Mouse (Mus musculus) hindbrain, embryonic 13.5 days (tissue): ENCODE results near the gene Gm5039. TPM values are rescaled to one million over a fixed set of nuclear protein-coding genes. Genes with fewer than 3 reads are reported as not detected.
"Not testable (repeated sequence)": the region's sequence is repeated elsewhere in the genome, so short reads cannot be mapped to it uniquely, and the experiment has no call there.

Source experiments
- ATAC-seq: fragments of 200-750 bp; cut with Nextera tagmentation; 2 replicates; pipeline ENCODE4 v1.8.0; 2017; ENCODE audit warnings: moderate TSS enrichment; ENCODE audit not compliant: low FRiP score
- H3K27ac ChIP-seq: fragments of 300-500 bp; sonication (generic); 2 replicates; pipeline ENCODE4 v1.5.1; 2015; ENCODE audit warnings: inconsistent platforms, mild to moderate bottlenecking, moderate library complexity
- H3K27me3 ChIP-seq: fragments of 300-500 bp; sonication (generic); 2 replicates; pipeline ENCODE4 v1.6.1; 2015; ENCODE audit warnings: mild to moderate bottlenecking, inconsistent platforms
- H3K36me3 ChIP-seq: fragments of 300-500 bp; sonication (generic); 2 replicates; pipeline ENCODE4 v1.6.1; 2015; ENCODE audit warnings: mild to moderate bottlenecking, inconsistent platforms
- H3K4me1 ChIP-seq: fragments of 300-500 bp; sonication (generic); replicated peaks from 2 replicates; pipeline ENCODE4 v1.6.1; 2015; ENCODE audit warnings: inconsistent platforms
- H3K4me2 ChIP-seq: fragments of 300-500 bp; sonication (generic); 2 replicates; pipeline ENCODE4 v1.6.1; 2015; ENCODE audit warnings: inconsistent platforms, mild to moderate bottlenecking, moderate library complexity
- H3K4me3 ChIP-seq: fragments of 300-500 bp; sonication (generic); 2 replicates; pipeline ENCODE4 v1.5.1; 2015; ENCODE audit warnings: mild to moderate bottlenecking, inconsistent platforms
- H3K9ac ChIP-seq: fragments of 300-500 bp; sonication (generic); 2 replicates; pipeline ENCODE4 v1.6.1; 2015; ENCODE audit warnings: mild to moderate bottlenecking, inconsistent platforms
- H3K9me3 ChIP-seq: fragments of 300-500 bp; sonication (generic); 2 replicates; pipeline ENCODE4 v1.6.1; 2016; ENCODE audit warnings: inconsistent platforms
- WGBS: fragments of 180-500 bp; shearing (Covaris S2); methylation state at CpG from one replicate; pipeline ENCODE4 v1.1.7; 2015; 5-methylcytosine and 5-hydroxymethylcytosine counted together
- polyA plus RNA-seq: library from polyadenylated mRNA; unstranded; fragments of >200 nt; fragmentation: Nextera tagmentation; extraction: Ambion mirVana; gene quantifications from 2 replicates; pipeline ENCODE4 v1.2.1, GENCODE M21; 2015

Gene Gm5039
- polyA plus RNA-seq, 1 experiment from 2014 or later, result not detected

DNA sequence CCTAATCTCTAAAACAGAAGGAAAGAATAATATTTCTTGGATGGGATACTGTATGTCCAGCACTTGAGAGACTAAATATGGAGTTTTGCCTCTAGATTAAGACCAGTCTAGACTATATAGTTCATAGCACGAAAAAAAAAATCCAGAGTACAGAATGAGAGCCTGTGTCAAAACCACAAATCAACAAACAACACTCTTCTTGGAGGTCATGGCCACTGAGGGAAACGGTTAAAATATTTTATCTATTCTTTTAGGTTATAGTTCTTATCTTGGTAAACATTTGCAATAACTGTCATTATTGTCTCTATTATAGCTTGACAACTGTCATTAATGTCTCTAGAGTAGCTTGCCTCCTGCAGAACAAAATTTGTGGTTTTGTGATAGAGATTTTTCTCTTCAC lies 26.7 kb downstream of the Gm5039 start:
- H3K9ac ChIP-seq, H3K4me2 ChIP-seq, H3K4me1 ChIP-seq, H3K9me3 ChIP-seq, H3K27me3 ChIP-seq, H3K4me3 ChIP-seq, H3K36me3 ChIP-seq, ATAC-seq, H3K27ac ChIP-seq: not testable (repeated sequence)
- WGBS, result 84% methylated on average over 2 of the region's 2 CpGs

DNA sequence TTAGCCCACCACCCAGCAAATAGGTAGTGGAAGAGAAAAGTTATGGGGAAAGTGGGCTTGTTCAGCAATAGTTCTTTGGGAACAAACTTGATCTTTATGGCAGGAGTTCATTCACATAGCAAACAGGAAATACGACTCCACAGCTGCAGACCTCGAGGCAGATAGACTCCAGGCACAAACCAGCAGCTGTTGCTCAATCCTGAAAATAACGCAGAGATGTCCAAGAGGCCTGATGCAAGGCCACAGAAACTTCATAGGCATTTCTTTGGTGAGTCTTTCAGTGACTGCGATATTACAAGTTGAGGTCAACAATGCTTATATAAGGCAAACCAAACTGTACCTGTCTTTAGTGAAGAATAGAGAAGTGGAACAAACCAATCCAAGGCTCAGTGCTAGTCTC lies 30.7 kb downstream of the Gm5039 start:
- WGBS, result 86% methylated on average over 4 of the region's 4 CpGs
- H3K4me2 ChIP-seq, H3K27ac ChIP-seq, ATAC-seq, H3K9ac ChIP-seq, H3K9me3 ChIP-seq, H3K4me3 ChIP-seq, H3K4me1 ChIP-seq, H3K27me3 ChIP-seq, H3K36me3 ChIP-seq: not testable (repeated sequence)

DNA sequence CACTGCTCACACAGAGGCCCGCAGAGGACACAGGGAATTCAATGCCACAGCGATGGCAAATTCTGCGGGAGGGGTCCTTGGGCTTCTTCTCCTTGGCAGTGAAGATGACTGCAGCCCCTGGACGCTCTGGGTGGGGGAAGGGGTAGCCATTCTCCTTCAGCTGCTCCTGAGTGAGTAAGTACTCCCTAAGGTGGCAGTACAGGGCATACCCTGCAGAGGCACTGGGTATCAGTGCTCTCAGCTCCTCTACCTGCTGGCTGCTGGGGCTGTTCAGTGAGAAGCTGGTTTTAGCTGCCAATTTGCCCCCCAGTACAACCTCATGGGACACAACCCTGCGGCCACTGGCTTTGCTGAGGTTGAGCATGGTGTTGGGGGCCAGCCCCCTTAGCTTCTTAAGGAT lies 38.6 kb downstream of the Gm5039 start:
- H3K9me3 ChIP-seq, H3K27ac ChIP-seq, H3K4me3 ChIP-seq, H3K36me3 ChIP-seq, ATAC-seq, H3K9ac ChIP-seq, H3K4me2 ChIP-seq, H3K4me1 ChIP-seq, H3K27me3 ChIP-seq: not testable (repeated sequence)
- WGBS, result 86% methylated on average over 5 of the region's 5 CpGs

GRCm38 (mm10) chr12:88274400-88274799 lies 49.4 kb downstream of the Gm5039 start, which contains the start of gene Gm5662:
Gene Gm5662 (minus strand): TSS chr12:88274500.
- ATAC-seq, result not testable (repeated sequence)

More at GRCm38 (mm10) chr12:88274400-88274799, 49.4 kb downstream of the Gm5039 start, which contains the start of gene Gm5662:
- not testable (repeated sequence) for H3K27ac ChIP-seq, H3K9ac ChIP-seq, H3K36me3 ChIP-seq, H3K4me1 ChIP-seq, H3K4me2 ChIP-seq, H3K27me3 ChIP-seq, H3K4me3 ChIP-seq, H3K9me3 ChIP-seq
- 85% methylated on average over 5 of the region's 5 CpGs for WGBS

Other genes with a start within 250 kb of the Gm5039 start
- gene Gm16368, start 240.3 kb downstream of the Gm5039 start, polyA plus RNA-seq, result not detected in 2 replicates
- gene Gm10436, start 141.9 kb downstream of the Gm5039 start, polyA plus RNA-seq, result not detected in 2 replicates
- gene Gm8332, start 73.9 kb downstream of the Gm5039 start, polyA plus RNA-seq, result not detected in 2 replicates
- not detected in 2 replicates for gene Gm5662, start 49.5 kb downstream of the Gm5039 start, polyA plus RNA-seq
- gene Adck1, start 36.5 kb upstream of the Gm5039 start, polyA plus RNA-seq, result 31.0 and 33.3 TPM in 2 replicates